Mouse (Mus musculus) mouse trophoblast stem cell (cell line): ENCODE data around the gene Bcl2.

Experiments
- in situ Hi-C, 2 experiments: fragments of 300-500 bp; cut with MseI, MboI; formaldehyde crosslinking; loops; 2 replicates in 1 of 2; 3 replicates in 1 of 2; pipeline ENCODE4 v1.15.1; 2025

Gene Bcl2

GRCm38 (mm10) chr1:106714530-106714981 is 482 bp upstream of the Bcl2 start:
- in situ Hi-C loops = loop anchor here in 1 of 2 experiments (10.0 kb wide), 2 partner anchors 170 to 200 kb away; no protein-coding TSS in a partner anchor

DNA sequence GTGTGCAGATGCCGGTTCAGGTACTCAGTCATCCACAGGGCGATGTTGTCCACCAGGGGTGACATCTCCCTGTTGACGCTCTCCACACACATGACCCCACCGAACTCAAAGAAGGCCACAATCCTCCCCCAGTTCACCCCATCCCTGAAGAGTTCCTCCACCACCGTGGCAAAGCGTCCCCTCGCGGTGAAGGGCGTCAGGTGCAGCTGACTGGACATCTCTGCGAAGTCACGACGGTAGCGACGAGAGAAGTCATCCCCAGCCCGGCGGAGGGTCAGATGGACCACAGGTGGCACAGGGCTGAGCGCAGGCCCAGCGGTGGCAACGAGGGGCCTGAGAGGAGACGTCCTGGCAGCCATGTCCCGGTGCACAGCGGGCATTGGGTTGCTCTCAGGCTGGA is 1.7 kb downstream of the Bcl2 start:
- in situ Hi-C loops = loop anchor here in 1 of 2 experiments (10.0 kb wide), 2 partner anchors 168 to 198 kb away; no protein-coding TSS in a partner anchor

DNA sequence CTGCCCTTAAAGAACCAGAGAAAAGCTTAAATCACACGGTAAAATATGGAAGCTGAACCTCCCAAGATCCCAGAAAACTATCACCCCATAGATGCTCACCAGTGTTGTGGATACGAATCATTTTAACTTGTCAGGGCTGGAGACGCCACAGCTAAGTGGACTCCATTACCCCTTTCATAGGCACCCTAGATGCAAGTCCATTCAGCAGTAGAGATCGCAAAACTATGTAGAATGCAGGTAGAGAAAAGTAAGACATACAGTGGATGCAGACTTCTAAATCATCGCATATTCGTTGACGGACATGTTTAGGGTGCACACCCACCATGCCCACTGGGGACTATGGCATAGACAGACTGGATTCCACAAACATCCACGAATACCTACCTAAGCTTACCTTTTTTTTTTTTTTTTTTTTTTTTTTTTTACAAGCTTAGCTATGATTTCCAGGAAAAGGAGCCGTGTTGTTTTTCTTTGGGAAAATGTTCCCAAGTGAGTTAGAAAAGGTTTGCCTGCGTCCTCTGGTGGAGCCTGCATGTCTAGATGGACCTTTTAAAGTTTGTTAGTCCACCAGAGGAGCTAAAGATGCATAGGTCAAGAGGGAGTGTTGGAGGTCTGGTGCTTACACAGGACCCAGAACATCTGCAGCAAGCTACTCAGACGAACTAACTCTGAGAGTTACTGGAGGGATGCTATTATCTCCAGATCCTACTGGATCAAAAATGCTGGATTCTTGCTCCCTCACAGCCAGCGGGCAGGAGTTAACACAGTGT is 2.5 kb downstream of the Bcl2 start:
- in situ Hi-C loops = loop anchor here in 1 of 2 experiments (10.0 kb wide), 2 partner anchors 167 to 197 kb away; no protein-coding TSS in a partner anchor

DNA sequence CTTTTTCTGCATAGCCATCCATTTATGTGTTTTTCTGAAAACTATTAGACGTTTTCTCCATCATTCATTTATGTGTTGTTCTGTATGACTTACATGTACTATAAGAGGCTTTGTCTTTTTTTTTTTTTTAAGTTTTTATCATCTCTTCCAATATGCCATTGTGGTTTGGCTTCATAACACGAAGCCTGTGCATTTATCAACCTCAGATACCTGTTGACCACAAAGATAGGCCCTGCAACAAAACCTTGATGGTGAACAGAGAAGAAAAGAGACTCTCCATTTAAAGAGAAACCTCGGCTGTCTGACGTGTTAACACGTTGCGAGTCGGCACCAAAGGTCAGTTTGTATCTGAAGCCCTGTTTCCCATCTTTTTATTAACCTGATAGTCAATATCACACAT is 3.9 kb downstream of the Bcl2 start:
- in situ Hi-C loops = loop anchor here in 1 of 2 experiments (10.0 kb wide), 2 partner anchors 165 to 195 kb away; no protein-coding TSS in a partner anchor

- in situ Hi-C loops = no loop called here
Measured at GRCm38 (mm10) chr1:106707036-106707880, 6.8 kb downstream of the Bcl2 start.

DNA sequence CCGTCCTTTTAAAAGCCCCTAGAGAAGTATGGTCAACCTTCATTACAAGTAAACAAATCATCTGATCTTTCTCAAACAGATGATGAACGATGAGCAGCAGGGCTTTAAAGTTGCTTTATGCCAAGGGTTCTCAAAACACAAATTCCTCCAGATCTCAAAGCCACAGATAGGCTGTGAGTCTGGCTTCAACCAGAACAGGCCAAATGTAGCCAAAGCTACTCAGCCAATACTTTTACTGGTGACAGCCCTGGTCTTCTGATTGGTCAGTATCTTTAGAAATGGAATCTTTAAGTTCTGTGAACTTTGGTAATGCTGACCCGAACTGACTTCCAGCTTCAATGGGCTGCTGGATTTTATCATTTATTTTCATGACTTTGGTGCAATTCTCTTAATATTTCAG is 10.9 kb downstream of the Bcl2 start:
- in situ Hi-C loops = no loop called here

DNA sequence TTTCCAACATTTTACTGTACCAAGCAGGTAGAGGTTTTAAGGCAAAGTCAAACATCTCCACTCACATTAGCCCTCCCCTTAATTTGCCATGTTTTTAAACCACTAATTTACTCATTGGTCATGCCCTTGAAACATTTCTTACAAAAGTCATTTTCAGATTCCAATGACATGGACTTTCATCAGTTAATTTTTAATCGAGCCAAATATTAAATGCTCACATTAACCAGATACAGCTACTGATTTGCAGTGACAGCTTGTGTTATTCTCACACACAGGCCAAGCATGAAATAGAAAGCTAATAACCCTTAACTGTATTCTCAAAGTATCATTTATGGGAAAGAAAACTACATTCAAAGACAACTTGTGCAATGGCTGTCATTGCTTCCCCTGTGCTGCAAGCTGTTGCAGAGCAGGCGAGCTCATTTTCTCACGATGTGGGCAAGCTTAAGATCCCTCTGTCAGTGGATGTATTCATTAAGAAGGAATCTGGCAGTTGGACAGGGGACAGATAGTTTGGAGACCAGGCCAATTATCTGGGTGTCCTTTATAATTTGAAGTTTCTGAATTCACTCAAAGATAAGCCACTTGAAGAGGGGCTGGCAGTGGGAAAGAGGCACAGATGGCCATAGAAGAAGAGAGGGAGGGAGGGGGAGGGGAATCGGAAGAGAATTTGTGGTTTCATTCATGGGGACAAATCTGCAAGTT is 11.5 kb downstream of the Bcl2 start:
- in situ Hi-C loops = no loop called here

DNA sequence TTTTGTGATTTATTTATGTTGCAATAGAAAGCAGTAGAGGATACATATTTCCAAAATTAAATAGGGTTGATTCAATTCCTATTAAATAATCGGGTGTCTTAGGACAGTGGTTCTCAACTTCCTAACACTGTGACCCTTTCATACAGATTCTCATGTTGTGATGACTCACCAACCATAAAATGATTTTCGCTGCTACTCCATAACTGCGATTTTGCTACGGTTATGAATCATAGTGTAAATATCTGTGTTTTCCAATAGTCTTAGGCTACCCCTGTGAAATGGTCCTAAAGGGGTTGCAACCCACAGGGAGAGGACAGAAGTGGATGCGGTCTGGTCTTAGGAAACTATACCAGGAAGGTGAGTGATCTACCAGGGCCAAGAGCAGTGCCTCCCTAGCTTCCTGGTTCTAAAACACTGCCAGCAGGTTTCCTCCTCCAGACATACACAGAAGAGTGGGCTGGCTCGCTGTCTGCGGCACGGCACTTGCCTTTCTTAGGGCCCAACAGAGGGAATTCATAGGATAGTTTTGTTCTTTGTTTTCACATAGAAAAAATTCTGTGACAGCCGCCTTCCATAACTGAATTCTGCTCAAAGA is 13.5 kb downstream of the Bcl2 start:
- in situ Hi-C loops = no loop called here

DNA sequence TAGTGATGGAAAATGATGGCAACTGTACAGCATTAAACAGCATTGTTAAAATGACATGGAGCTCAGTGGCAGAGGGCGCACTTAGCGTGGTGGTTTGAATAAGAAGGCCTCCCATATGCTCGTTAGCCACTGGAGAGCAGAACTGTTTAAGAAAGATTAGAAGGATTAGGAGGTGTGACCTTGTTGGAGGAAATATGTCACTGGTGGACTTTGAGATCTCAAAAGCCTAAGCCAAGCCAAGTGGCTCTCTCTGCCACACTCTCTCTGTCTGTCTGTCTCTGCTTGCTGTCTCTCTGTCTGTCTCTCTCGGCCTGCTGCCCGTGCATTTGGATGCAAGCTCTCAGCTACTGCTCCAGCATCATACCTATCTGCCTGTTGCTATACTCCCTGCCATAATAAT is 17.6 kb downstream of the Bcl2 start:
- in situ Hi-C loops = no loop called here

GRCm38 (mm10) chr1:106695649-106696048 is 18.4 kb downstream of the Bcl2 start:
- in situ Hi-C loops = no loop called here

GRCm38 (mm10) chr1:106694316-106694715 is 19.8 kb downstream of the Bcl2 start:
- in situ Hi-C loops = no loop called here

DNA sequence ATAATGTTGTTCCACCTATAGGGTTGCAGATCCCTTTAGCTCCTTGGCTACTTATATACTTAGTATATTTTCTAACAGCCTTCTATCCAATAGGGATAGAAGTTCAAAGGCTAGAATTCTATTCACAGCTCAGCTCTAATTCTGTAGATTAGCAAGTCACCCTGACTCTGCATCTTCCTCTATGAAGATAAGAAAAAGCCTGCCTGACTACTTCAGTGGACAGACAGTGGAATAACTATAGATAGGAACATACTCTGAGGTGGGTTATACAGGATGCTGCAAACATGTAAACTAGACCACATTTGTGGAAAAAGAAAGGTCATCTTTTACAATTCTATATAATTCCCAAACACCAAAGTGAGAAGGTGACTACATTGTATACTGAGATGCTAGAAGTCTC is 21.5 kb downstream of the Bcl2 start:
- in situ Hi-C loops = no loop called here

- in situ Hi-C loops = no loop called here
Measured at GRCm38 (mm10) chr1:106690887-106691286, 23.2 kb downstream of the Bcl2 start.

DNA sequence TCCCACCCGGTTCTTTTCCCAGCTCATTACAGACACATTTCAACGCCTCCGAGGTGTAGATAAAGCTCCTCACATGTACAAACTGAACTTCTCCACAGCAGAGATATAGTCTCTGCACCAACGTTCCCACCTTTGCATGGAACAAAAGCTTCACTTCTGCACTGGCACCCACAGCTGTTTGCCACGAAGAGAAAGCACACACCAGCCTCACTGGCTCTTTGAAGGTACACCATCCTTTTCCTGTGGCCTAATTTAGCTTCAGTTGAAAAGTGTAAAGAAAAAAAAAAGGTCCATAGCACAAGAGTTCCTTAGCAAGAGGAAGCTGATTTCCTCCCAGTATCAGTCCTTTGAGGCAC is 25.9 kb downstream of the Bcl2 start:
- in situ Hi-C loops = no loop called here

GRCm38 (mm10) chr1:106687435-106688160 is 26.5 kb downstream of the Bcl2 start:
- in situ Hi-C loops = no loop called here

- in situ Hi-C loops = no loop called here
Measured at GRCm38 (mm10) chr1:106685702-106686101, 28.4 kb downstream of the Bcl2 start.

DNA sequence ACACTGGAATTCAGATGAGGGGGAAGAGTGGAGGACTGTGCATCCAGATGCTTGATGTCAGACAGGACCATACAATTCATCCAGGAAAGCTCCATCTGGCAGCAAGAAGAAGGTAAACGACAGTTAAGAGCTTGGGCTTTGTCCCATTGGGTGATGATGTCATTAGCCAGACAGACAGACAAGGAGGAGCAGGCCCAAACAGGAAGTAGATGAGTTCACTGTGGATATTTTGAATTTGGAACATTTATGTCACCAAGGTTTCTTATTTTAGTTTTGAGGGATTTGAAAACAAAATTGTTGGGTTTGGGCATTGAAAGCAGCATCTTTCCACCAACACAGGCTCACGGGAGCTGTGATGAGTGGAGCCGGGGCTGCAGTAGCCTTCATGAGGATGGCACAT is 29.5 kb downstream of the Bcl2 start:
- in situ Hi-C loops = no loop called here

- in situ Hi-C loops = no loop called here
Measured at GRCm38 (mm10) chr1:106682829-106683228, 31.2 kb downstream of the Bcl2 start.

DNA sequence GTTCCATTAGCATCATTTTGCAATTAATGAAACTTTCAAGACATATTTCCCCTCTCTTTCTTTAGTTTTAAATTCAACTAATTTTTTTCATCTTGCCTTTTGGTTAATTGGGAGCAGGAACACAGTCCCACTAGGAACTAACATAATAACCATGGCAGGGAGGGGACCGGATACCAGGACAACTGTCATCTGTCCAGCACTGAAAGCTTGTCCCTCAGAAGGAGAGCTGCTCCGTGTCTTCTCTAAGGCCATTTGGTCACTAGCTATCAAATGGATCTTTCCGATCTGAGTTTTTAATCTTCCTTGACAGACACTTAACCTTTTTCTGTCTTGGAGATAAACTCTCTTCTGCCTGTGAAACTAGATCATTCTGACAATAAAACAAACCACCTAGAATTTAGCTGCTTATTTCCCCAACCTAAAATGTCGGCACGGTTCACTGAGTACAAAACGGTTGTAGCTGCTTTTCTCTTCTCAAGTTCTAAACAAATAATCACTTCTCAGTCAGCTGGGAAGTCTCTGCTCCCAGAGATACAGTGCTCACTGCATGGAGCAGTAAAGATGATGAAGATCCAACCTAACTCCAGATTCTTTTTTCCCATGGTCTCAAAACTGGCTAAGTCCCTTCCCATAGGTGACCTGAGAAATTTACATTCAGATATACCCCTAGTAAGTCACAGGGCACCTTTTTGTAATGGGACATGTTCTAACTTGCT is 34.1 kb downstream of the Bcl2 start:
- in situ Hi-C loops = no loop called here

DNA sequence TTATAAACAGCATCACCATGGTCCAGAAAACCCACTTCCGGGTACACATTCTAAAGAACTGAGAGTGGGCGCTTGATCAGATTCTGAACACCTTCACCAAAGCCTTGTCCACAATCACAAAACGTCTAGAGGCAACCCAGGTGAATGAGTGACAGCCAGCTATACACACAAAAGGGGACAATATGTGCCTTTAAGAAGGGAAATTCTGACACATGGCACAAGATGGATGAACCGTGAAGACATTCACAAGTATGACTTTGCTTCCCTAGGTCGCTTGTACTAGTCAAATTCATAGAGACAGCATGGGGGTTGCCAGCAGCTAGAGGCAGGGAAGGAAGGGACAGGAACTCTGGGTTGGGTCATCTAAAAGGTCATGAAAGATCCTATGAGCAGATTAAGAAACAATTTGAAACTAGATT is 36.0 kb downstream of the Bcl2 start:
- in situ Hi-C loops = no loop called here
